Mouse (Mus musculus) inflammation-experienced regulatory T-cells, adult 6 months (primary cell): ENCODE measurements around the gene Kat2b. TPM values are rescaled to one million over a fixed set of nuclear protein-coding genes. Genes with fewer than 3 reads are reported as not detected.
"Not testable (repeated sequence)": the region's sequence is repeated elsewhere in the genome, so short reads cannot be mapped to it uniquely, and the experiment has no call there.

Experiments
- ATAC-seq: one replicate; pipeline ENCODE4 v1.8.0; 2017
- polyA plus RNA-seq, 3 experiments: library from polyadenylated mRNA; unstranded; fragments of 100-300 nt; shearing (Covaris generic); gene quantifications; one replicate each; pipeline ENCODE4 v1.2.1; 2017

Gene Kat2b
- polyA plus RNA-seq, 3 experiments from 2014 or later = 11.4 to 28.7 (median 18.1) TPM

DNA sequence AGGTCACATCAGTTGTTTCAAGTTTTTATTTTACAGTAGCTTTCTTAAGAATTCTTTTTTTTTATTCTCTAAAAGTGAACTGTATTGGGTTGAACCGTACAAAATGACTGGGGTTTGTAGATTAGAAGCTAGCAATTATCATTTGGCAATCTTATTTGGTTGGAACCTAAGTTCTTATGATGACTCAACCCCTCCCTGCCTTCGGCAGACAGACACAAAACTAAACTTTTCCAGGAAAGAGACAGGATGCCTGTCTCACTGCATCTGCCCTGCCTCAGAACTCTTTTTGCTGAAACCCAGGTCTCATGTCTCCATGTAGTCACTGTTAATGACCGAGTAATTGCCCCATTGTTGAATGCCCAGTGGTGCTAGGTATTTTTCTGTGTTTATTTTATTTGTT, 97.6 kb downstream of the Kat2b start:
- peak; percentile 69 for ATAC-seq

DNA sequence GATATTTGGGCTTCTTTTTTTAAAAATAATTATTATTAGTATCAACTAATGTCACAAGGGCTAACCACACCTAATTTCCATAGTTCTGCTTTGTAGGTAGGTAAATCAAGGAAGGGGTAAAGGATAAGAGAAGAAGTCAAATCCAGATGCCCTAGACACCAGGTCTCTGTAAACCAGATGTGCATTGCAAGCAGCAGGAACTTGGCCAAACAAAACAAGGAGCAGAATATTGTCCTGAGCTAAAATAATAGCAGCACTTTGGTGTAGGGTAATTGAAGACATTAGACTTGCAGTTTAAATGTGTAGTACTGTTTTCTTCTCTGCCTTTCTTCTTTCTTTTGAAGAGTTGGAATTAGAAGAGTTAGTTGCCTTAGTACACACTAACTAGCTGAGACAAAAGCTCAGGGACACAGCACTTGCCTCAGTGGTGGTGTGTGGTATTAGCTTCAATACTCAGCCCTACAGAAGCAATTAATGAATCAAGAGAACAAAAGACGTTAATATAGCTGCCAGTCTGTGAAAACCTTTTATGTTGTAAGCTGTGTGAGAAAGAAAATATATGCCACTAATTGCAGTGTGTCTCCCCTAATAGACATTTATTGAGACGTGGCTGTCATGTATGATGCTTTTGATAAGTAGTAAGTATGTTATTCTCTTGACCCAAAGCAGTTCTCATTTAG, 98.2 kb downstream of the Kat2b start:
- no peak for ATAC-seq

DNA sequence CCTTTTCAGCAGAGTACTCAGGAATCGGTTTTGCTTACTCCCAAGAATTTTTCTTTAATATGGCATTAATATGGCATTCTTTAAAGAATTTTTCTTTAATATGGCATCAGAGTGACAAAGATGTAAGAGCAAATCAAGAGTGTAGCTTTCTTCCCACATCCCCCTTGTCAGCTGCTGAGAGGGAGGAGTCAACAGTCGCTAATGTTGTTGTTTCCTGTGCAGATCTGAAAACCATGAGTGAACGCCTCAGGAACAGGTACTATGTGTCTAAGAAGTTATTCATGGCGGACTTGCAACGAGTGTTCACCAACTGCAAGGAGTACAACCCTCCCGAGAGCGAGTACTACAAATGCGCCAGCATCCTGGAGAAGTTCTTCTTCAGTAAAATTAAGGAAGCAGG, 103.8 kb downstream of the Kat2b start:
- peak; percentile 51 for ATAC-seq

DNA sequence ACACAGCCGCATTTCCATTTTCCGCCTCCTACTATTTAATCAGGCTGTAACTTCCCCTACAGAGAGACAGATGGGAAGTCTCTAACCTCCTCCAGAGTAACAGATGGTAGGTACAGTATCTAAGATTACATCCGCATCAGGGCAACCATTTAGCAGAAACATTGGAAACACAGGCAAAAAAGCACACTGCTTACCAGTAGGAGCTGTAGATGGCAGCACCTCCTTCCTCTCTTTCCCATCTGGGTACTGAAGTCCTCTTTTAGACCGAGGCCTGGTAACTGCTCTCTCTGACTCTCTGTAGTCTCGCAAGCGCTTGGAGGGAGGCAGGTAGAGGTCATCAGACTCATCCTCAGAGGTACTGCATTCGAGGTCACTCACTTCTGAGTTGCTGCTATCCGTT, 112.1 kb downstream of the Kat2b start:
- ATAC-seq = no peak

DNA sequence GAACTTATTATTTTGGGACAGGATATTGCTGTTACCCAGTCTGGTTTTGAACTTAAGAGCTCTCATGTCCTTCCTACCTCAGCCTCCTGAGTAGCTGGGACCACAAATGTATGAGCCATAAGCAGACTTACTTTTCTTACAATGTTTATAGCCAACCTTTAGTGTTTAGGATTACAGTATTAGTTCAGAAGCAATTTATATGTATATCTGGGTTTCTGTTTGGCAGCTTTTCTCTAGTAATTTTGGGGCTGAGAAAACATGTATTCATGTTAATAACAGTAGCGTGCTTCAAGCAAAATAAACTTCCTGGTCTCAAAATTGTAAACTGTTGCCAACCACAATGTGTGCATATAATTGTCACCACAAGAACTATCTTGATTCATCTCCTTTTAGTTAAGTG, 121.7 kb downstream of the Kat2b start:
- ATAC-seq = no peak

DNA sequence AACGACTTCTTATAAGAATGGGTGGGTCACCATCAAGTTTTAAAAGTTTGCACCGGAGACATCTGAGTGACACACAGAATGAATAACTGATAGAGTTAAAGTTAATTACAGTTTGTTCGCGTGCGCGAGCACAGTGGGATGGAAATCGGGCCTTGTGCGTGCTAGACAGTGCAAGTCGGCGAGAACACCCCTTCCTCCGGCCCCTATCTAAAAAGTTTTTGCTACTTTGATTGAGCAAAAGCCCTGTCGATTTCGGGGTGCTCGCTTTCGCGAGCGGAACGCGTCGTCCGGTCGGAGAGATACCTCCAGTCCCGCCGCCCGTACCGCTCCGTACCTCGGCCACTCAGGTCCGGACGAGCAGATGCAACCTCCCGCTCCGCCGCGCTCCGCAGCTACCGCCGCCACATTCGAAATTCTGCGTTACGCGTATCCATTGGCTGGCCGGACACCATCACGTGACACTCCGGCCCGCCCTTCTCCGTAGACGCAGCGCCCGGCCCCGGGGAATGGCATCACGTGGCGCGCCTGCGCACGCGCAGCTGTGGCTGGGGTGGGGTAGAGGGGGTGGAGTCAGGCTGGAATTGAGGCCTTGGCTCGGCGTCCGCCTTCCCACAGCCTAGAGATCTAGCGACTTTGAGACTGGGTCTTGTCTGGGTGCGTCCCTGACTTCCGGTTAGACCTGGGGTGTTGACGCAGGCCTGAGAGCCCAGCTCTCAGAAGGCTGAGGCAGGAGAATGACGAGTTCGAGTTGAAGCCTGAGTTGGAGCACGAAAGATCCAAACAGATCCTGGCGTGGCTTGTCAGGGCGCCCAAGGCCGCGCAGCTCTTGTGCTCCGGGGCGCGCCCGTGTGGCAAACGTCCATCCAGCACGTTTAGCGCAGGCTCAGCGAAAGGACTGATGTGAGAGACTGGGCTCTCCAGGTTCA, 122.5 kb downstream of the Kat2b start, which contains the start of gene Sgo1:
Gene Sgo1 (minus strand): TSS at position 457 of the 926 bp plus-strand sequence.
- peak; percentile 95 for ATAC-seq

DNA sequence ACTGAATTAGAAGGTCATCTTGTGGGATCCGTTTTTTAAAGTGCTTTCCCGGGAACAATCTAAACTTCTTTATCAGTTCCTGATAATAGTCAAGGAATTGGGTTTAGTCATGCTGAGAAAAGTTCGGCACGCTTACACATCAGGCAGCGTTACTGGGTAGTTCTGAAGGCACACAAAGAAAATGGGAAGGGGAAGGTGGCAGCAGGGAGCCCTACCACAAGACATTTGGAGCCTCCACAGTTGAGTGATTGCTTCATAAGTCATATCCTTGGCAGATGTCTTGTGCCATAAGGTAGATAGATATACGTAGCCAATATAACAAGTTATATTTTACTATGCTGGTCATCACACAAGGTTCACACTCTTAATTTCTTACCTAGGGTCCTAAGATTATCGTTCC, 123.3 kb downstream of the Kat2b start:
- no peak for ATAC-seq

DNA sequence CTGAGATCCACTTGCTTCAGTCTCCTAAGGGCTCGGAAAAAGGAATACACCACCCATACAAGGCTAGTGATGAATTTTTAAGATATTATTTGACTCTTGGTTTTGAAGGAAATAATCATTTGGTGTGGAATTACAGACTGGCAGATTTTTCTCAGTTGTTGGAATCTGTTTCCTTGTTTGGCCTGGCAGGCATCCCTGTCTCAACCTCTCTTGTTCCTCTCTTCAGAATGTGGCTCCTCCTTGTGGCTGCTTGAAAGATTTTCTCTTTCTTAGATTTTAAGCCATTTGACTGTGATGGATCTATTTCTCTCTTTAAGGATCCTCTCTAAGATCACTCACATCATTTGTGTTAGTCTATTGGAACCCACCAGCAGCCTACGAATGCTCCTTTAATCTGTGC, 127.4 kb downstream of the Kat2b start:
- ATAC-seq = no peak

DNA sequence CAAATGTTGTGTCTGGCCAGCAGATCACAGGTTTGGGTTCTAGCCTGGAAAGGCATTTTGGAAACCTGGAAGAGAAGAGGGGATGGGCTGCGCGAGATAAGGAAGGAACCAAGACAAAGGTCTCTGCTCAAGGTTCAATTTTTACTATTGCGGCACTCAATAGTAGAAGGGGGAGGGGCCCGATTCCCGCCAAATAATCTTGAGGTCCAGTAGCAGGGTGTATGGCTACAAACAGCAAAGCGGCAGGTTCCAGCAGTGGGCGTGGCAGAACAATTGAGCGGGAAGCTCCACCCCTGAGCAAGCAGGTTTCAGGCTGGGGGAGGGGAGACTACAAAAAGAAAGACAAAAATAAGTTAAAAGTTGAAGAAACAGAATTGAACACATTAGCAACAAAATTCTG, 130.9 kb downstream of the Kat2b start:
- ATAC-seq = not testable (repeated sequence)

DNA sequence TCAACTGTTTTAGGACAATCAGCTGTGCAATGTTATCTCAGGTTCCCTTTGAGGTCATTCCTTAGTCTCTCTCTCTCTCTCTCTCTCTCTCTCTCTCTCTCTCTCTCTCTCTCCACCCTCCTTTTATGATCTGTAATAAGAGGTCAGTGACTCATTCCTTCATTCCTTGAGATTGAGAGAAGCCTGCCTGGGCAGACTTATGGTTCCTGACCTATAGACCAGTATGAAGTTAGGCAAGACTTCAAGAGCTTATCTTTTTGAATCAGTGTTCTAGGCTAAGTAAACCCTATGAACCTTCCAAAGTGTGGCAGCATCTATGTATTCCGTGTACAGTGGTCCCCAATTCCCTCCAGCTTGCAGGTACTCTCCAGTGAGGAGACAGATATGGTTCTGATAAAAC, 147.8 kb downstream of the Kat2b start:
- ATAC-seq = no peak

DNA sequence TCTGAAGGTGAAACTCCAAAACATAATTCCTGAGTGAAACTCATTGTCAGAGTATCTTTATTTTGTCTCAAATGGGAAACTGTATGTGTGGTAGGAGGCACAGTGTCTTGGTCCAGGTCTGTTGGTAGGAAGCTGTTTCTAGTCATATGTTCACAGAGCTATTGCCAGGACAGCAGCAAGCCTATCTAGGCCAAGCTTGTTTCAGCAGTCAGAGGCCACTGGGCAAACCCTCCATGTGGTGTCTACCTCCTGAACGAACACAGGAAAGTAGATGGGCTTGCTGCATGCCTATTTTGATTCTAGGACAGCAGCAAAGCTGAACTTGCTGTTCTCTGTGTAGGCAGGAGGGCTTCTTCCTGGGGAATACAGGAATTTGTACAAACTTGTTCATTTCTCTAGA, 148.5 kb downstream of the Kat2b start:
- not testable (repeated sequence) for ATAC-seq

DNA sequence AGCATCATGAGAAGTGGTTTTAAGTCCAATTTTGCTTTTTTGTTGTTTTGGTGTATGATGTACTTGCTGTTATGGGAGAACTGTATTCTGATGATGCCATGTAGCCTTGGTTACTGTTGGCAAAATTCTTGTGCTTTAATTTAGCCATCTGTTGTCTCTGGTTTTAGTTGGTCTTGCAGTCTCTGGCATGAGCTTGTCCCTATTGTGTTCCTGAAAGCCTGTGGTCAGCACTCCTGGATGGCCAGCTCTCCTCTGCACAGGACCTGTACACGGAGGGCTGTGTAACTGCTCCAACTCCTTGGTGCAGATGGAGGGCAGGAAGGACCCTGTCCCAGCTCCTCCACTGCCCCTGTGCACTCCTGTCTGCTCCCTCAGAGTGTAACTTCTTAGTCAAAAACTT, 151.8 kb downstream of the Kat2b start:
- no peak for ATAC-seq

DNA sequence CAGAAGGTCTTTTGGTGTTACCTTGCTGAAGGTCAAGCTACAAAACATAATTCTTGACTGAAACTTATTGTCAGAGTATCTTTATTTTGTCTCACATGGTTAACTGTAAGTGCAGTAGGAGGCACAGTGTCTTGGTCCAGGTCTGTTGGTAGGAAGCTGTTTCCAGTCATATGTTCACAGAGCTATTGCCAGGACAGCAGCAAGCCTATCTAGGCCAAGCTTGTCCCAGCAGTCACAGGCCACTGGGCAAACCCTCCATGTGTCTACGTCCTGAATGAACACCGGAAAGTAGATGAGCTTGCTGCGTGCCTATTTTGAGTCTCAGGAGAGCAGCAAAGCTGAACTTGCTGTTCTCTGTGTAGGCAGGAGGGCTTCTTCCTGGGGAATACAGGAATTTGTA, 152.3 kb downstream of the Kat2b start:
- not testable (repeated sequence) for ATAC-seq

Other genes starting within 250 kb of the Kat2b start
- gene Efhb, start 103.5 kb upstream of the Kat2b start, polyA plus RNA-seq = under 1 TPM in 1 of 3 experiments, not detected in 2; 0.15 TPM
- 10 to 100 TPM; 14.0 to 19.4 (median 16.6) TPM for gene Rab5a, start 87.6 kb upstream of the Kat2b start, polyA plus RNA-seq
- 1 to 10 TPM in 1 of 3 experiments, under 1 TPM in 2; 0.71 to 1.2 (median 0.97) TPM for gene Pp2d1, start 27.4 kb upstream of the Kat2b start, polyA plus RNA-seq
- gene Sgo1, start 122.5 kb downstream of the Kat2b start, polyA plus RNA-seq = 10 to 100 TPM in 1 of 3 experiments, 1 to 10 TPM in 2; 1.4 to 35.4 (median 4.2) TPM